Mouse (Mus musculus): Measurements from ENCODE around the gene Atcay. TPM values are rescaled to one million over a fixed set of nuclear protein-coding genes. Genes with fewer than 3 reads are reported as not detected.
A peak's percentile ranks its signal among the peaks of the same experiment; 100 is the strongest.

The Atcay gene
- polyA plus RNA-seq, 1 experiment: 0.26 TPM

- peak; percentile 50; the same call in 1 of the 2 replicates for TF ChIP-seq POLR2A (IDR thresholded peaks at IDR 0.05; ENCODE audit: control insufficient read depth, low read depth, low read length)
- TF ChIP-seq CTCF (IDR thresholded peaks at IDR 0.05; ENCODE audit: control insufficient read depth, insufficient read depth, insufficient replicate concordance, low read depth, low read length): no peak
- Histone ChIP-seq H3K27ac (ENCODE audit: control insufficient read depth, insufficient read depth, low read depth, low read length) (no peak within 1 kb of the TSS), H3K4me3 (ENCODE audit: control insufficient read depth, low read depth, low read length) (peak within 1 kb of the TSS; percentile 68), H3K4me1 (ENCODE audit: control insufficient read depth, insufficient read depth, low read length) (peaks cover 40% of the 10 kb centered on the region), H3K36me3 (ENCODE audit: control insufficient read depth, insufficient read depth, low read length) (no peaks in the 10 kb centered on the region), H3K27me3 (ENCODE audit: control insufficient read depth, insufficient read depth, low read length) (no peaks in the 10 kb centered on the region)
These were observed 22.1 kb upstream of the Atcay start, which contains the start of gene Matk for GRCm38 (mm10) chr10:81252424-81253419. Gene Matk (plus strand): TSS chr10:81252935.

- Histone ChIP-seq H3K4me1 (ENCODE audit: control insufficient read depth, insufficient read depth, low read length) (peaks cover 33% of the 10 kb centered on the region), H3K36me3 (ENCODE audit: control insufficient read depth, insufficient read depth, low read length) (no peaks in the 10 kb centered on the region), H3K27me3 (ENCODE audit: control insufficient read depth, insufficient read depth, low read length) (no peaks in the 10 kb centered on the region), H3K27ac (ENCODE audit: control insufficient read depth, insufficient read depth, low read depth, low read length) (no peak overlapping the region), H3K4me3 (ENCODE audit: control insufficient read depth, low read depth, low read length) (no peak overlapping the region)
- no peak for TF ChIP-seq POLR2A (IDR thresholded peaks at IDR 0.05; ENCODE audit: control insufficient read depth, low read depth, low read length)
- no peak for TF ChIP-seq CTCF (IDR thresholded peaks at IDR 0.05; ENCODE audit: control insufficient read depth, insufficient read depth, insufficient replicate concordance, low read depth, low read length)
These were observed 18.8 kb upstream of the Atcay start for GRCm38 (mm10) chr10:81249442-81249841.

- TF ChIP-seq CTCF (IDR thresholded peaks at IDR 0.05; ENCODE audit: control insufficient read depth, insufficient read depth, insufficient replicate concordance, low read depth, low read length): no peak
- TF ChIP-seq POLR2A (IDR thresholded peaks at IDR 0.05; ENCODE audit: control insufficient read depth, low read depth, low read length): no peak
- peaks cover 24% of the 10 kb centered on the region for H3K4me1 ChIP-seq (ENCODE audit: control insufficient read depth, insufficient read depth, low read length)
- H3K27me3 ChIP-seq (ENCODE audit: control insufficient read depth, insufficient read depth, low read length): no peaks in the 10 kb centered on the region
- no peak overlapping the region for H3K4me3 ChIP-seq (ENCODE audit: control insufficient read depth, low read depth, low read length)
- no peaks in the 10 kb centered on the region for H3K36me3 ChIP-seq (ENCODE audit: control insufficient read depth, insufficient read depth, low read length)
- H3K27ac ChIP-seq (ENCODE audit: control insufficient read depth, insufficient read depth, low read depth, low read length): no peak overlapping the region
These were observed 17.2 kb upstream of the Atcay start for GRCm38 (mm10) chr10:81247804-81248203.

GRCm38 (mm10) chr10:81245166-81245565, 14.5 kb upstream of the Atcay start:
- H3K27ac ChIP-seq (ENCODE audit: control insufficient read depth, insufficient read depth, low read depth, low read length): no peak overlapping the region
- TF ChIP-seq CTCF (IDR thresholded peaks at IDR 0.05; ENCODE audit: control insufficient read depth, insufficient read depth, insufficient replicate concordance, low read depth, low read length): no peak
- TF ChIP-seq POLR2A (IDR thresholded peaks at IDR 0.05; ENCODE audit: control insufficient read depth, low read depth, low read length): no peak
- H3K4me3 ChIP-seq (ENCODE audit: control insufficient read depth, low read depth, low read length): no peak overlapping the region
- no peaks in the 10 kb centered on the region for H3K36me3 ChIP-seq (ENCODE audit: control insufficient read depth, insufficient read depth, low read length)
- H3K4me1 ChIP-seq (ENCODE audit: control insufficient read depth, insufficient read depth, low read length): peaks cover 13% of the 10 kb centered on the region
- H3K27me3 ChIP-seq (ENCODE audit: control insufficient read depth, insufficient read depth, low read length): no peaks in the 10 kb centered on the region

DNA sequence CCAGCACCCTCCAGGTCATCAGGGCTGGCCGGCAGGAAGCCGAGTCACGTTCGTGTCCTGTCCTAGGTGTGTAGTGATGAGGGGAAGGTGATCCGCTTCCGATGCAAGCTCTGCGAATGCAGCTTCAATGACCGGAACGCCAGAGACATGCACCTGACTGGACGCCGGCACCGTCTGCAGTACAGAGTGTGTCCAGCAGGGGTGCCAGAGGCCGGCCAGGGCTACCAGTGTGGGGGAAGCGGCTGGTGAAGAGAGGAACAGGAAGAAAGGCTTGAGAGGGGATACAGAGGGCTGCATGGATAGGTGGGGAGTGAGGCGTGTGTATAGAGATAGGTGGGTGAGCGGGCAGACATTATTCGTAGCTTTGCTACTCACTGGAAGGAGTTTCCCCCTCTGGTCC, 14.0 kb upstream of the Atcay start:
- no peak overlapping the region for H3K4me3 ChIP-seq (ENCODE audit: control insufficient read depth, low read depth, low read length)
- no peaks in the 10 kb centered on the region for H3K36me3 ChIP-seq (ENCODE audit: control insufficient read depth, insufficient read depth, low read length)
- H3K27me3 ChIP-seq (ENCODE audit: control insufficient read depth, insufficient read depth, low read length): no peaks in the 10 kb centered on the region
- no peak overlapping the region for H3K27ac ChIP-seq (ENCODE audit: control insufficient read depth, insufficient read depth, low read depth, low read length)
- peaks cover 10% of the 10 kb centered on the region for H3K4me1 ChIP-seq (ENCODE audit: control insufficient read depth, insufficient read depth, low read length)
- TF ChIP-seq CTCF (IDR thresholded peaks at IDR 0.05; ENCODE audit: control insufficient read depth, insufficient read depth, insufficient replicate concordance, low read depth, low read length) (peak; percentile 80), POLR2A (IDR thresholded peaks at IDR 0.05; ENCODE audit: control insufficient read depth, low read depth, low read length) (no peak)

GRCm38 (mm10) chr10:81244146-81244545, 13.5 kb upstream of the Atcay start:
- TF ChIP-seq CTCF (IDR thresholded peaks at IDR 0.05; ENCODE audit: control insufficient read depth, insufficient read depth, insufficient replicate concordance, low read depth, low read length) (no peak), POLR2A (IDR thresholded peaks at IDR 0.05; ENCODE audit: control insufficient read depth, low read depth, low read length) (no peak)
- H3K36me3 ChIP-seq (ENCODE audit: control insufficient read depth, insufficient read depth, low read length): no peaks in the 10 kb centered on the region
- no peaks in the 10 kb centered on the region for H3K27me3 ChIP-seq (ENCODE audit: control insufficient read depth, insufficient read depth, low read length)
- no peak overlapping the region for H3K4me3 ChIP-seq (ENCODE audit: control insufficient read depth, low read depth, low read length)
- H3K27ac ChIP-seq (ENCODE audit: control insufficient read depth, insufficient read depth, low read depth, low read length): no peak overlapping the region
- H3K4me1 ChIP-seq (ENCODE audit: control insufficient read depth, insufficient read depth, low read length): peaks cover 8% of the 10 kb centered on the region

DNA sequence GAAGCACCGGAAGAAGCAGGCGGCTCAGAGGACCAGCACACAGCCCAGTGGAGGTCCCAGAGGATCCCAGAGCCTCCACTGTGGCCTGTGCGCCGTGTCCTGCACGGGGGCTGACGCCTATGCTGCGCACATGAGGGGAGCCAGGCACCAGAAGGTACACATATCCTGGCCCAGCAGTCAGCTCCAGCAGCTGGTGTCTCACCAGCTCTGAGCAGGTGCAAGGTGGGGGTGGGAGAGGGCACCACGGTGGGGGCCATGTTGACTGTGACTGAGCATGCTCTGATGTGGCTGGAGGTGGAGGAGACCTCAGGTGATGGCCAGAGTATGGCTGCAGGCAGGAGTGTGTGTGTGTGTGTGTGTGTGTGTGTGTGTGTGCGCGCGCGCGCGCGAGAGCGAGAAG, 11.4 kb upstream of the Atcay start:
- H3K4me1 ChIP-seq (ENCODE audit: control insufficient read depth, insufficient read depth, low read length): peaks cover 6% of the 10 kb centered on the region; the same call in 1 of the 2 replicates

More for the DNA sequence above, 11.4 kb upstream of the Atcay start:
- Histone ChIP-seq H3K36me3 (ENCODE audit: control insufficient read depth, insufficient read depth, low read length) (no peaks in the 10 kb centered on the region), H3K4me3 (ENCODE audit: control insufficient read depth, low read depth, low read length) (no peak overlapping the region), H3K27me3 (ENCODE audit: control insufficient read depth, insufficient read depth, low read length) (no peaks in the 10 kb centered on the region), H3K27ac (ENCODE audit: control insufficient read depth, insufficient read depth, low read depth, low read length) (no peak overlapping the region)
- no peak for TF ChIP-seq CTCF (IDR thresholded peaks at IDR 0.05; ENCODE audit: control insufficient read depth, insufficient read depth, insufficient replicate concordance, low read depth, low read length)
- no peak for TF ChIP-seq POLR2A (IDR thresholded peaks at IDR 0.05; ENCODE audit: control insufficient read depth, low read depth, low read length)

Measured in testis, adult 2 months (tissue).